Mouse (Mus musculus): Measurements from ENCODE around the gene Oasl2.
"Not testable (repeated sequence)": the region's sequence is repeated elsewhere in the genome, so short reads cannot be mapped to it uniquely, and the experiment has no call there.

The Oasl2 gene

GRCm38 (mm10) chr5:114896688-114897373 is at the start of gene Oasl2:
Gene Oasl2 (plus strand): TSS chr5:114896936.
- POLR2A ChIA-PET: interaction anchor here in 3 of 4 experiments (0.7 to 1.5 kb wide), 6 partner anchors 8 to 138 kb away, joined by 3 to 6 read pairs (median 4); no protein-coding TSS in a partner anchor
- CTCF ChIA-PET: interaction anchor here in 3 of 4 experiments (0.6 to 1.3 kb wide), 5 partner anchors 21 to 892 kb away, joined by 3 to 10 read pairs (median 5); no protein-coding TSS in a partner anchor

DNA sequence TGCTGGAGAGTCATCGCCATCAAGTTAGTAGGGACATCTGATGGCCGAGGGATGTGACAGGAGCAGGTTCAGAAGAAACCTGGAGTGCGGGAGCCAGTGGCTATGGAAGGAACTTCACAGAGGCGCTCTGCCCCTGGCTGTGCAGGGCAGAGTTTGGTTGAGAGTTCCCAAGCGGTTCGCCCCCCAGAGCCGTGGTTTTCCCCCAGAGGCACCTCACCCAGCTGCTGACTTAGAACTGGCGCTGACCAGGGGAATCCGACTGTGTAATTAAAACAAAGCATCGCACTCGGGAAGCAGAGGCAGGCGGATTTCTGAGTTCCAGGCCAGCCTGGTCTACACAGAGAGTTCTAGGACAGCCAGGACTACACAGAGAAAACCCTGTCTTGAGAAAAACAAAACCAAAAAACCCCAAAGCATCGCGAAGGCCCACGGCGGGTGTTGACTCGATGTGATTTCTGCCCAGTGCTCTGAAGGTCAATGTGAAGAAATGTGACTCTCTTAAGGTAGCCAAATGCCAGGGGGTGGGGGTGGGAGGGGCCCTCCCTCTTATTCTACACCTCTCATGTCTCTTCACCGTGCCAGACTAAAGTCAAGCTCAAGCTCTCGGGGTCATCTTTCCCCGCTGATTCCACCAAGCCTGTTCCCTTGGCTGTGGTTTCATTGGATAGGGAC is 45.0 kb upstream of the Oasl2 start:
- ChIA-PET CTCF (no interaction called here), POLR2A (interaction anchor here in 1 of 4 experiments (1.0 kb wide), 1 partner anchor 26 kb away, joined by 6 read pairs; no protein-coding TSS in a partner anchor)

DNA sequence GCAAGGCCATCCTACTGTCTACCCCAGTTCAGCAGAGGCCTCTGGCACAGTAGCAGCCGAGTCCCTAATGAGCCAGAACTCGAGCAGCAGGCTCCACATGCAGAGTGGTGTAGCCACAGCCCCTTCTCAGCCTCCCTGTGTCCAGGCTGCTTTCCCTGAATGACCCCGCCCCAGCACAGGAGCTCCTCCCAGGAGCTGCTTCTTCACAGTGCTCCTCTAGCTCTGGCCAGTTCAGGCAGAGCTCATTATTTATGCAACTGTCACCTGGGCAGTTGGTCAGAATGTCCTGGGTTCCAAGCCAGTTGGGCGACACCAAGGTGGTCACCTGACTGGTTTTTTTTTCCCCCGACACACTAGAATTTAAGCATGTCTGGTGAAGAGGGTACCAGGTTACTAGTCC is 43.4 kb upstream of the Oasl2 start, which contains the start of gene 4930519G04Rik:
TSS of gene 4930519G04Rik (plus strand) at position 301 of the 400 bp plus-strand sequence.
- POLR2A ChIA-PET, CTCF ChIA-PET: not testable (repeated sequence)

DNA sequence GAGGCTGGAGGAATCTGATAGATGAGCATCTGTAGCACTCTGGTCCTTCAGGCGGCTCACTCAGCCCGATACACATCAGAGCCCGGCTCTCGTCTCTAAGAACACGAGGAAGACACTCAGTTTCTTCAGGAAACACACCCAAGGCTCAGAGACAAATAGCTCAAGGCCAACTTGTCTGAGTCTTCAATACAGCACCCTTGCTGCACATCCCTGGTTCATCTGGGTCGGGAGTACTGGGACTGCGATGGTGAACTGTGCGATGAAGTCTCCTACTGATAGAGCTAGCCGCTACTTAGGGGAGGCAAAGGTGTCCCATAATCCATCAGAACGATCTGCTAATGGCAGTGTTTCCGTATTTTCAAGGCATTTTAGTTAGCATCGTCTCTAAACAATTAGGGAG is 38.2 kb upstream of the Oasl2 start, which contains the start of gene Gm9936:
TSS of gene Gm9936 (minus strand) at position 101 of the 400 bp plus-strand sequence.
- POLR2A ChIA-PET: interaction anchor here (0.6 to 2.6 kb wide), 24 partner anchors 9 to 239 kb away, joined by 3 to 11 read pairs (median 4); partner anchors contain the start of genes 2210016L21Rik (in 1 of the 4), Ankrd13a (in 1 of the 4) and Hnf1a (in 1 of the 4)
- CTCF ChIA-PET: interaction anchor here (0.5 to 3.2 kb wide), 54 partner anchors 9 to 811 kb away, joined by 3 to 19 read pairs (median 4); partner anchors contain the start of genes Gltp (in 1 of the 4), Mmab (in 1 of the 4), Mvk (in 1 of the 4) and Oasl2 (in 1 of the 4)

- CTCF ChIA-PET: interaction anchor here (0.5 to 3.2 kb wide), 69 partner anchors 9 to 812 kb away, joined by 3 to 19 read pairs (median 4); partner anchors contain the start of genes Gltp (in 1 of the 4), Kctd10 (in 1 of the 4), Mmab (in 1 of the 4) and Mvk (in 1 of the 4)
- POLR2A ChIA-PET: interaction anchor here (0.6 to 2.6 kb wide), 31 partner anchors 8 to 1001 kb away, joined by 3 to 11 read pairs (median 4); partner anchors contain the start of gene 2210016L21Rik (in 2 of the 4)
Observed at GRCm38 (mm10) chr5:114859253-114859652, 37.5 kb upstream of the Oasl2 start.

GRCm38 (mm10) chr5:114861730-114862129 is 35.0 kb upstream of the Oasl2 start:
- ChIA-PET POLR2A (no interaction called here), CTCF (interaction anchor here in 1 of 4 experiments (1.6 kb wide), 1 partner anchor 159 kb away, joined by 3 read pairs; no protein-coding TSS in a partner anchor)

GRCm38 (mm10) chr5:114864813-114865212 is 31.9 kb upstream of the Oasl2 start:
- ChIA-PET POLR2A (interaction anchor here in 1 of 4 experiments (0.6 kb wide), 1 partner anchor 304 kb away, joined by 3 read pairs; no protein-coding TSS in a partner anchor), CTCF (interaction anchor here in 1 of 4 experiments (0.7 kb wide), 2 partner anchors 57 to 225 kb away, joined by 4 to 13 read pairs; no protein-coding TSS in a partner anchor)

- ChIA-PET CTCF (no interaction called here), POLR2A (interaction anchor here in 1 of 4 experiments (0.6 kb wide), 1 partner anchor 304 kb away, joined by 3 read pairs; no protein-coding TSS in a partner anchor)
Observed at GRCm38 (mm10) chr5:114865279-114865678, 31.5 kb upstream of the Oasl2 start.

DNA sequence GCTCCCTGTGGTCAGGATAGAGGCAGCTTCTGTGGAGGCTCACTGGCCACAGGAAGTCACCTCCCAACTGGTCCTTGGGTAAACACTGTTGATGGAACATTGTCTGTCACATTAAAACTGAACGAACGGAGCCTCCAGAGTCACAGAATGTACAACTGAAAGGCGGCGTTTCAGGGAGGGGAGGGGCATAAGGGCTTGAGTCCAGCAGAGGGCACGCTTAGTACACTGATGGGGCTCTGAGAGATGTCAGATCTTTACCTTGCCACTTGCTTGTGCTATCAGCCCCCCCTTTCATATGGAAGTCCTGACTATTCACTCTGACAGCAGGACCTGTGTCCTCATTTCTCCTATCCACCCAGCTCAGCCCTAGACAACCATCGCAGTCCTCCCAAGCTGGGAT is 20.9 kb upstream of the Oasl2 start:
- CTCF ChIA-PET: interaction anchor here in 3 of 4 experiments (0.6 to 2.5 kb wide), 4 partner anchors 11 to 21 kb away, joined by 3 to 7 read pairs (median 6); partner anchors contain the start of genes Gm9936 (in 1 of the 3) and Oasl2 (in 1 of the 3)
- POLR2A ChIA-PET: interaction anchor here in 2 of 4 experiments (0.8 to 1.4 kb wide), 4 partner anchors 17 to 128 kb away, joined by 3 to 6 read pairs (median 4); partner anchors contain the start of gene Gm9936 (in 1 of the 2)

GRCm38 (mm10) chr5:114876331-114876730 is 20.4 kb upstream of the Oasl2 start:
- CTCF ChIA-PET: interaction anchor here (0.6 to 2.5 kb wide), 5 partner anchors 10 to 21 kb away, joined by 3 to 7 read pairs (median 6); partner anchors contain the start of genes Gm9936 (in 1 of the 4) and Oasl2 (in 1 of the 4)
- POLR2A ChIA-PET: interaction anchor here in 3 of 4 experiments (0.5 to 1.4 kb wide), 5 partner anchors 17 to 237 kb away, joined by 3 to 6 read pairs (median 4); partner anchors contain the start of gene Gm9936 (in 1 of the 3)

DNA sequence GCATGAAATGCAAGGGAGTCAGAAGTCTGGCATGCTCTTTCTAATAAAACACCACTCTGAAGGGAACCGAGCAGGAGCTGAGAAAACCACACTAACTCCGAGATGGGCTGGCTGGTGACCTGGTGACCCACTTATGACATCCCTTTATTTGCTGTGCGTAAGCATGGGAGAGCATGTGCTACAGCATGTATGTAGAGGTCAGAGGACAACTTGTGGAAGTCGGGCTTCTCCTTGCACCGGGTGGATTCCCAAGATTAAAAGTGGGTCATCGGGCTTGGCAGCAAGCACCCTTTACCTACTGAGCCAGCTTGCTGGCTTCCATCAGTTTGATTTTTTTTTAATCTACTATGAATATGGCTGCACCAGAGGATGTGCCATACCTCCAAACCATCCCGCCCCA is 19.2 kb upstream of the Oasl2 start:
- ChIA-PET POLR2A (interaction anchor here in 3 of 4 experiments (0.6 to 1.0 kb wide), 4 partner anchors 9 to 223 kb away, joined by 4 to 5 read pairs (median 4); no protein-coding TSS in a partner anchor), CTCF (interaction anchor here (0.6 to 2.5 kb wide), 5 partner anchors 18 to 1674 kb away, joined by 3 to 10 read pairs (median 6); partner anchors contain the start of gene Gm9936 (in 1 of the 4))

- ChIA-PET CTCF (interaction anchor here in 1 of 4 experiments (2.1 kb wide), 1 partner anchor 20 kb away, joined by 8 read pairs; the partner anchor contains the start of gene Gm9936), POLR2A (no interaction called here)
Observed at GRCm38 (mm10) chr5:114879399-114879798, 17.3 kb upstream of the Oasl2 start.

GRCm38 (mm10) chr5:114882319-114882718 is 14.4 kb upstream of the Oasl2 start:
- POLR2A ChIA-PET: interaction anchor here in 1 of 4 experiments (0.6 kb wide), 1 partner anchor 603 kb away, joined by 3 read pairs; no protein-coding TSS in a partner anchor
- CTCF ChIA-PET: interaction anchor here in 1 of 4 experiments (1.0 kb wide), 1 partner anchor 23 kb away, joined by 3 read pairs; no protein-coding TSS in a partner anchor

DNA sequence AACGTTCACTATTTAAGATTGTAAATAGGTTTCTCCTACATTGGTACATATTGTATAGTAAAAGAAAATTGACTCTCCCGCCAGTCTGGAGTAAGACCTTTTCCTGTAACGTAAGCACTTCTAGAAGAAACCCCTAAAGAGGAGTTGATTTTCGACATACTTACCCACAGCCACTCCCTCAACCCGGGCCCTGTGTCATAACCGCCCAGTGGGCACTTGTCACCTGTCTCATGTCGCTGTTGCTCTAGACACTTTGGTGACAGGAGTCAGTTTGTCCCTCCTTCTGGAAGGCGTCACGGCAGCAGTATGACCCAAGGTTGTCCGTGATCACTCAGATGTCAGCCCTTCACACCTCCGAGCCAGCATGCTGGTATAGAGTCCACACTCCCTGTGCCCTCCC is 13.7 kb upstream of the Oasl2 start:
- CTCF ChIA-PET: interaction anchor here in 2 of 4 experiments (1.0 to 1.4 kb wide), 2 partner anchors 24 kb away, joined by 3 to 4 read pairs; no protein-coding TSS in a partner anchor
- POLR2A ChIA-PET: interaction anchor here in 1 of 4 experiments (0.7 kb wide), 1 partner anchor 552 kb away, joined by 3 read pairs; no protein-coding TSS in a partner anchor

- ChIA-PET POLR2A (no interaction called here), CTCF (interaction anchor here in 1 of 4 experiments (0.7 kb wide), 1 partner anchor 11 kb away, joined by 6 read pairs; no protein-coding TSS in a partner anchor)
Observed at GRCm38 (mm10) chr5:114886801-114887200, 9.9 kb upstream of the Oasl2 start.

DNA sequence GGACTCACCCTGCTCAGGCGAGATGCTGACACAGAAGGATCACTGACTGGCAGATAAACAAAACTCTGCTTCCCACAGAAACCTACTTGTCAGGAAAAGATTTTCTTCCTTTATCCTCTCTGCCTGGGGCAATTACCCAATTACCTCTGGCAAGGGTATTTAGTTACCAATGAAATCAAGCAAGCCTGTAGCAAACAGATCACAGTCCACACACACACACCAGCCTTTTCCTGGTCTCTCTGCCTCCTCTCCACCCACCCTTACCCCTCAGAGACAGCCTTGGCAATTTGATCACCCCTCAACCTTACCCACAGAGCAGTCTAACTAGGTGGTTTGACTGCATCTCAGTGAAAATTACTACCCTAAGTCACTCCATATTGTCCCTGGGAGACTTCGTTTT is 7.7 kb upstream of the Oasl2 start:
- ChIA-PET POLR2A (interaction anchor here in 1 of 4 experiments (1.5 kb wide), 1 partner anchor 9 kb away, joined by 4 read pairs; no protein-coding TSS in a partner anchor), CTCF (no interaction called here)

GRCm38 (mm10) chr5:114895542-114895941 is 1.2 kb upstream of the Oasl2 start:
- CTCF ChIA-PET: no interaction called here
- POLR2A ChIA-PET: interaction anchor here in 1 of 4 experiments (0.6 kb wide), 1 partner anchor 90 kb away, joined by 3 read pairs; no protein-coding TSS in a partner anchor
